Mouse (Mus musculus): ENCODE data around the gene Cep164.

The Cep164 gene

DNA sequence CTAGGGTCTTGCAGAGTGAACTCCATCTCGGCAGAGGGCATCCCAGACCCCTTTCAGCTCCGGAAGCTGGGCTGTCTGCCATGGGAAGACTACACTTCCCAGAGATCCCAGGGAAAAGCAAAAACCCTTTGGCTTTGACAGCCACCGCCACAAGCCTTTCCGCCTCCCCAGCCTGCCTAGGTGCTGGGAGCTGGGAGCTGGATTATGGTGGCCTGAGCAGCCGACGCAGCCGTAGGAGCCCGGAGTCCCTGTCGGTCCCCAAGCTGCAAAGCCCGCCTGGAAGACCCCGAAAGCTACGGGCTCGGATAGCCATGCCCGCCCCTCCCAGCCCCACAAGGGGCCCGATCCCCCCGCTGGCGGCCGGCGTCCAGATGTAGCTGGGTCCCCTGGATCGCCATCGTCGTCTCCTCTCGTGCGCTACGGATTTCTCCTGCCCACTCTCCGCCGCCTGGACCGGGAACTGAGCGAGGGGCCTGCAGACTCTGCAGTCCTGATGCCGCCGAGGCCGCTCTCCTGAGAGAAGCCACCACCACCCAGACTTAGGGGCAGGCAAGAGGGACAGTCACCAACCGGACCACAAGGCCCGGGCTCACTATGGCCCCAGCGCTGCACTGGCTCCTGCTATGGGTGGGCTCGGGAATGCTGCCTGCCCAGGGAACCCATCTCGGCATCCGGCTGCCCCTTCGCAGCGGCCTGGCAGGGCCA lies 10.1 kb upstream of the Cep164 start, which contains the start of gene Bace1:
Gene Bace1 (plus strand): TSS at position 147 of the 705 bp plus-strand sequence.
- DNase-seq (ENCODE audit: low spot score), result peak; percentile 73

DNA sequence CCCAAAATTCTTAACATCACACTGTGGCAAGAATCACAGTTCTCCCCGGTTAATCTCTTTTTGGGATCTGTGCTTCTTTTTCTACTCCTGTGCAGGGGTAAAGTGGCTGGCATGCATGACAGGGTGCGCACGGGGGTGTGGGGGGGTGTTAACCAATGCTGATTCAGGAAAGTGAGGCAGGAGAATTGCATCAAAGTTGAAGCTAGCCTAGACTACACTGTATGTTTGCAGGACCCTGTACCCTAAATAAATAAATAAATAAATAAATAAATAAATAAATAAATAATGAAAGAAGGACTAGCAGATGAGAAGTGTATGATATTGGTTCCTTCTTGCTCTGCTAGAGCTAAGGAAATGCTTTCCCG lies 9.6 kb upstream of the Cep164 start:
- DNase-seq (ENCODE audit: low spot score), result no peak

DNA sequence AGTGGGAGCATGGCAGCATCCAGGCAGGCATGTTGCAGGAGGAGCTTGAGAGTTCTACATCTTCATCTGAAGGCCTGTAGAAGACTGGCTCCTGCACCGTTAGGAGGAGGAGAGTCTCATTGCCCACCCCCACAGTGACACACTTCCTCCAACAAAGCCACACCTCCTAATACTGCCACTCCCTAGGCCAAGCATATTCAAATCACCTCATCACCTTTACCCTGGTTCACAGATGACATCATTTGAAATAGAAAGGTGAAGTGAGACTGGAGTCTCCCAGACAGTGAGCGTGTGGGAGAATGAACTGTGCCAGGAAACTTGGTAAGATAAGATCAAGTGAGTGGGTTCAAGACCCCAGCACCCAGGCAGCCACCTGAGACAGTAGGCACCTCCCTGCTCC lies 5.0 kb upstream of the Cep164 start:
- DNase-seq (ENCODE audit: low spot score), result no peak

DNA sequence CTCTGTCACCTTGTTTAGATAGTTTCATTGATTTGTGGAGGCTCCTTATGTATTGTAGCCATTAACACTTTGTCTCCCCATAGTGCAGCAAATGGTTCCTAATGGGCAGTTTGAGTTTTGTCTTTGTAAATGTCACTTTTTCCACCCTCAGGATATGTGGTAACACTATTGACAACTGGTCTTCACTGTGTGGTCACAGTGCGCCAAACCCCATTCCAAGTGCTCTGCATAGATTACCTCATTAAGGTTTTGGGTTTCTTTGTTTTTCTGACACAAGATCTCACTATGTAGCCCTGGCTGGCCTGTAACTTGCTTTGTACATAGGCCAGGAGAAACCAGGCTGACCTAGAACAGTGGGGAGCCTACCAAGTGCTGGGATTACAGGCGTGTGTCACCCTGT lies 4.4 kb upstream of the Cep164 start:
- DNase-seq (ENCODE audit: low spot score), result no peak

DNA sequence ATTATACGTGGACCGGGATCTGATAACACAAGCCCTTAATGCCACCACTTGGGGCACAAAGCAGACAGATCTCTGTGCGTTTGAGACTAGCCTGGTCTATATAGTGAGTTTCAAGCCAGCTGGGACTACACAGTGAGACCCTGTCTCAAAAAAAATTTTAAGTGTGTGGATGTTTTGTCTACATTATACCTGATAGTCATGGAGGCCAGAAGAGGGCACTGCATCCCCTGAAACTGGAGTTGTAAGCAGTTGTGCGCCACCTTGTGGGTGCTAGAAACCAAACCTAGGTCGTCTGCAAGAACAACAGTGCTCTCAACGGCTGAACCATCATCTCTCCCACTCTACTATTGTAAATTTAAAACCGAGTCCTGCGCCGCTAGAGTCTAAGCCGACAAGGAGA lies 616 bp upstream of the Cep164 start:
- DNase-seq (ENCODE audit: low spot score), result peak; percentile 72

DNA sequence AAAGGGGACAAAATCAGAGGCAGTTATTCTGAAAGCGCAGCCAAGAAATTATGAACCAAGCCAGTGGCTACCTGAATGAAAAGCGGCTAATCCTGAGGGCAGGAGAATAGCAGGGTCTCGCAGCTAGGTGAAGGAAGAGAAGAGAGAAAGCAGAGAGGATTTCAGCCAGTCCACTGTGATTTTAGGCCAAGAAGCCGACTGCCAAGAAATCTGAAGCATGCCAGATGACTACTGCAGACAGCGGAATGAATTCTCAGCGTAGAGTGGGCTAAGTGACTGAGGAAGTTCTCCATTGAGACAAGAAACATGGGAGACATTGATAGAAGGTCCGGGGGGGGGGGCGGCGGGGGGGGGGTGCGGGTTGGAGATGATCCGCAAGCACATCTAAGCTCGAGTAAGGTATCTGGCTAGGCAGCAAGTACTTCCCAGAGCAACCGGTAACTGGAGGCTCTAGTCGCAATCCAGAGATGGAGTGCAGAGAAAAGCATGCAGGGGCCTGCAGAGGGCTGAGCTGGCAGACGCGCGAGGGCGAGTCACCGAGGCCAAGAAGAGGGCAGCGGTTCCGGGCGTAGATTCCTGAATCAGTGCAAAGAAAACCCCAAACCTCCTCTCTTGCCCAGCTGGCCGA lies 714 bp downstream of the Cep164 start:
- DNase-seq (ENCODE audit: low spot score), result no peak

DNA sequence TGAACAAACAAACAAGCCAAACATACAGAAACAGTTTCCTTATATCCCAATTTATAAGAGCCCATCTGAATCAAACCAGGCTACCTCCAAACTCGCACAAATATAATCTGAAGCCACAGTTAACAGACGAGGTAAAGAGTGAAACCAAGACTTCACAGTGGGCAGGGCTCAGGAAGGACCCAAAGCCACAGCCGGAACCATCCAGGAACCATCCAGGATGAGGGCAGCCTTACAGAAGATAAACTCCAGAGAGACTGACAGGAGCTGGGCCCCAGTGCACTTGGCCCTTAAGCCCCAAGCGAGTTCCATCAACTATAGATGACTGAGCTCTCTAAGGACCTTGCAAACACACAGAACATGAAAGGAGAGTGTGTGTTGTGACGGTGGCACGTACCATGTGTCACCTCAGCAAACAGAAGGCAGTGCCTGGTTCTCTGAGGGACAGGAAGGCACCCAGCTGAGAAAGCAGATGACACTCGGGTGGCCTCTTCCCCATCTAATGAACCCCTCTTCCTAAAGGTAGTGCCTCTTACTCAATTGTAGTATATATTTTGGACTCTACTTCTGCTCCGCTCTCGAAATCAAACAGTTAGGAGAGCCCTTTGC lies 10.0 kb downstream of the Cep164 start:
- DNase-seq (ENCODE audit: low spot score), result no peak

DNA sequence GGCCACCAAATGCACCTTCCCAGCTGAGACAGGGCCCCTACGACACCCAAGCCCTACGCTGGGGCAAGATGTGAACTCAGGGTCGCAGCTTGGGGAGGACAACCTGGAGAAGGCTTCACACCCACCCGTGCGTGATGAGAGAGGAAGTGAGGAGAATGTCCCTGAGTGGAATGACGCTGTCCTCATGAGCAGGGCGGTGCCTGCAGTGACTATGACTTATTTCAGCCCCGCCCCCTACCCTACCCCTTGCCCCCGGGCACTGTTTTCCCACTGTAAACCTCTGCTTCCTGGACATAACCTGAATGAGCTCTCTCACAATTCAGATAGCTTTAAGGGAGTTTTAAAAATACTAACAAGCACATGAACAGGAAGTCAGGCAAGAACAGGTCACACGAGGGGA lies 13.0 kb downstream of the Cep164 start:
- DNase-seq (ENCODE audit: low spot score), result no peak

DNA sequence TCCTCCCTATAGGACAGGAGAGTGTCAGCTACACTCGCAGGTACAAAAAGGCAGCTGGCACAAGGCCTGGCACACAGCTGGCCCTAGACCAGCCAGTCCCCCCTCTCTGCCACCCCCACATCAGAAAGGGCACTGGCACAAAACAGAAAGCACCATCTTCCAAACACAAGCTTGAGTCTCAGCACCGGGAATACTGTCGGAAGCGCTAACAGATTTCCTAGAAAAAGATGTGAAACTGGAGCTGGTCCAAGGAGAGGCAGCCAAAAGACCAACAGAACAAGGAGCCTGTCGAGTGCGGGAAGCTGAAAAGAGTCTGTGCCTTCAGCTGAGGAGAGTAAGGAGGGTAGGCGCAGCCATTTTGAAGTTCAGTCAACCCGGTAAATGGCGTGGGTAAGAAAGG lies 13.4 kb downstream of the Cep164 start:
- DNase-seq (ENCODE audit: low spot score), result no peak

DNA sequence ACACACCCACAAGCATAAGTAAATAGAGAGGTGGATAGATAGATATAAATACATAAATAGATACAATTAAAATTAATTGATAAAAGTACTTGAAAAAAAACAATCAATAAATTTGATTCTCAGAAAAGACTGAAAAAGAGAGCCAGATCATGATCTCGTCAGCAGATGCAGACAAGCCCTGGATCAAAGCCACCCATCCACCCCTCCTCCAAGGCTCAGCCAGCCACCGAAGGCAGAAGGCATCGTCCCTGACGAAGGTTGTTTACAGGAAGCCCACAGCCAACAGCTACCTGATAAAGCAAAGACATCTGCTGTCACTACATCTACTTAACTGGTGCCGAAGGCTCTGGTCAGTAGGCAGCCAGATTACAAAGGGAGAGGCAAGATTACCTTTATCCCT lies 16.5 kb downstream of the Cep164 start:
- DNase-seq (ENCODE audit: low spot score), result no peak

DNA sequence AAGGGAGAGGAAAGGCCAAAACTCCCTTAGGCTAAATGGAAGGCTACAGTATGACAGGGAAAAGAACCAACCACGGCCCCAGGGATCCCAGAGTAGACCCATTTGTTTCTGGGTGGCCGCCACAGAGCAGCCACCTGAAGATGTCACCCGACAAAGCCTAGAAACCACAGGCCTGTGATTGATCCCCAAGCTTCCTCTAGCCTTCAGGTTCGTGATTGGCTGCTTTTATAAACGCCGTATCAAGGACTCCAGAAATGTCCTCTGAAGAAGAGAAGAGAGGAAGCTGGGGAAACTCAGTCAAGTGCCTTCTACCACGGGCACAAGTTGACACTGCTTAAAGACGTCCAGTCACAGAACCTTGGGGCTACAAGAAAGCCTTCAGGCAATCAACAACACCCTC lies 20.7 kb downstream of the Cep164 start:
- no peak for DNase-seq (ENCODE audit: low spot score)

DNA sequence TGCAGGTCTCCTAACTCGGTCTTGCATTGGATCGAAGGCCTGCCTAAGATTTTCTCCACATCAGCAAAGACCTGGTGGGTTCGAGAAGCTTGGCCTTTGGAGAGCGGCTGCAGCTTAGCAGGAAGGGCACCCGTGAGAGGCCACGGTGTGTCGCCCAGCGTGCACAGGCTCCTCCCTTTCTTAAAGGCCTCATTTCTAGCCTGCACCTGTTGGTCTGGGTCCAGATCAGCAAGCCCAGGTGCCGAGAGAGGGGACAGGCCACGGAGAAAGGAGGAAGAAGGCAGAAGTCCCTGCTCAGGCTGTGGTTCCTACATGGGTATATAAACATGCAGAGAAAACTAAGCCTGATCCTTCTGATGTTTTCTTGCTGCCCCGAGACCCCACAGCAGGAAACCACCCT lies 21.2 kb downstream of the Cep164 start:
- DNase-seq (ENCODE audit: low spot score), result no peak

DNA sequence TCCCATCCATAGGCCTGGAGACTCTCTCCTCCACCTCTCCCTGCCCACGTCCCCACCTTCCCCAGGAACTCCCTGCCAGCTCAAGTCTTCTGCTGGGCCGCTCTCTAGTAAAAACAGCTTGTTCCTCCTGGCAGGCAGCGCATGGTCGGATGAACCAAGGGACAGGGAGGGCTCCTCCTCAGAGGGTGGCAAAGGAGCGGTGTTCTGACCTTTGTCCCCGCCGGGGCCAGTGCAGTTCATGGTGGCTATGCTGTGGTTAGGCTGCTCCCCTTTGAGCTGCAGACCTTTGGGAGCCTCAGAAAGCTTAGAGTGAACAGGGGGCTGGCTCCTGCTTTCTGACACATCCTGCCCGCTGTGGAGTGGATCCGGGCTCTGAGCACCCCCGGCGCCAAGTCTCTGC lies 21.6 kb downstream of the Cep164 start:
- DNase-seq (ENCODE audit: low spot score), result no peak

DNA sequence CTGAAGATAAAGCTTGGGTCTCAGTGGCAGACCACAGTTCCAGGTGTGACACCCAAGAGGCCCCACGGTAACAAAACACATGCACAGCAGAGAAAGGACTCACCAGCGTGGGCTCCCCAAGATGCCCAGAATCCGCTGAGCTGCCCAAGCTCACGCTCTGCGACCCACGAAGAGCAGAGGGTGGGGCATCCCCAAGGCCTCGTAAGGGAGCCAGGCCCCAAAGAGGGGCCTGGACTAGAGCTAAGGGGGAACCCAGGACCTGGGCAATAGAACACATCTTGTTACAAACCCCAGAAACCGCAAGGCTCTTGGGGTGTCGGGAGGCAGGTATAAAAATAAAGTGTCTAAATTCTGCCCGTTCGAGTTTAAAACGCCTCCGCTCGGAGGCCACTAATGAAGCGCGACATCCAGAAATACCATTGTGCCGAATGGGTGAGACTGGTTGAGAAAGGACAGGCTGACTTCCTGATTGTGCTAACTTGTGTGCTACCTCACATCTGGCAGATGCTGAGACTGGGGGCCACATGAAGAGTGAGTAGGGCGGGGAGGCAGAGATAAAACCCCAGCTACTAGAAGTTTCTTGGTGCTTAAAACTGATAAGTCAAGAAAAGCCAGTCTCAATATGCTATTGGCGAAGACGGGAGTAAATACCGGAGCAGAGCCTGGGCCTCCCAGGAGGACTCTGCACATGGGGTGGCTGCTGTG lies 25.3 kb downstream of the Cep164 start:
- DNase-seq (ENCODE audit: low spot score), result no peak

DNA sequence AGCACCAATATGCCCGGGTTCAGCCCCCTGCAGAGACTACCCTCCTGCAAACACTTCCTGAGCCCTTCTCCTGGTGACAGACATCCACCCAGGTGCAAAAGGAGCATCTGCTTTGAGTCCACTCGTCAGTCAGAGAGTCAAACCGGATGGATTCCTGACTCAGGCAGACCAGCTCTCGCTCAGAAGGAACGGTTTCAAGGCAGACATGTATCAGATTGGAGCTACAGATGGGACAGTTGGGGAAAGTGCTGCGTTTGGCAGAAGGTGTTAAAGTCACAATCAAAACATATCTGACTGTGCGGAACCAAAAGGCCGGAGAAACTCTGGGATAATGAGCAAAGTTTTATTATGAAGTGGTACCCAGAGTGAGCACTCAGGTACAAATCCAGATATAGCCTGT lies 29.1 kb downstream of the Cep164 start:
- DNase-seq (ENCODE audit: low spot score), result no peak

DNA sequence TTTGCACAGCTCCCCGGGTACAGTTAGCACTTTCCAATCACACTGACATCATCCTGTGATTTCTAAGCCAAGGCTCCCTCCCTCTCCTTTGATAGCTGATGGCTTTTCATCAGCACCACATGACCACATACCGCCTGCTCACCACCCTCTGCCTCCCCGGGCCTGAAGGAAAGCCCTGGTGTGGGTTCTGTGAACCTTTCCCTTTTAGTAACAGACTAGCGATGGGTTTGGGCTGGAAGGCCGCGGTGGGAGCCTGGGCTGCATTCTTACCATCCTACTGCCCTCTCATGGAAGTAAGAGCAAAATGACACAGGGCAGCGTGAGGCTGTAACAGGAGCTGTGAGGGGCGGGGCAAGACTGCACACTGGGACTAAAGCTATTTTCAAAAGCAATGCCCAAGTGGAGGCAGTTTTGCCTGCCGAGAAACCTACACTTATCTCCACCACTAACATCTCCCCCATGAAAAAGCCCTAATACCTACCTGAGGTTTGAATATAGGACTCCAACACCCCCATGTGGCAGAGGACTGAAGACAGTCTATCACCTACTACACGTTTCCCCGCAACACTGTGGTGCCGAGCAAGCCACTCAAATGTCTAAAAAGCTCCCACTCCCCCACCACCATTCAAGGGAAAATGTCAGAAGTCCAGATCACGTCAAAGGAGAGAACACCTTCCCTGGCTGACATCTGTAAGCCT lies 29.9 kb downstream of the Cep164 start:
- peak; percentile 32 for DNase-seq (ENCODE audit: low spot score)

DNA sequence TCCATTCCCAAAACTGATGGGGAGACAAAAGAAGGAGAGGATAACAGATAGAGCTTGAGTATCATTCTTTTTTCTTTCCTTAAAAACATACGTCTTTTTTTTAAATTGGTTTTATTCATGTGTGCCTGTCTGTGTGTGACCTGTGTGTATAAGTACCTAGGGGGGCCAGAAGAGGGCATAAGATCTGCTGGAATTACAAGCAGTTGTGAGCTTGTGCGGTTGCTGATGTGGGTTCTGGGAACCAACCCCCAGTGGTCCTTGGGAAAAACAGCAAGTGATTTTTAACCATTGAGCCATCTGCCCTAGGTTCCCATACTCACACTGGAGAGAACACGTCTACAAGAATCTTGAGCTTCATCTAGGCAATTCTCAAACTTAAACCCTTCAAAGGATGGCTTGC lies 31.2 kb downstream of the Cep164 start:
- DNase-seq (ENCODE audit: low spot score), result no peak

DNA sequence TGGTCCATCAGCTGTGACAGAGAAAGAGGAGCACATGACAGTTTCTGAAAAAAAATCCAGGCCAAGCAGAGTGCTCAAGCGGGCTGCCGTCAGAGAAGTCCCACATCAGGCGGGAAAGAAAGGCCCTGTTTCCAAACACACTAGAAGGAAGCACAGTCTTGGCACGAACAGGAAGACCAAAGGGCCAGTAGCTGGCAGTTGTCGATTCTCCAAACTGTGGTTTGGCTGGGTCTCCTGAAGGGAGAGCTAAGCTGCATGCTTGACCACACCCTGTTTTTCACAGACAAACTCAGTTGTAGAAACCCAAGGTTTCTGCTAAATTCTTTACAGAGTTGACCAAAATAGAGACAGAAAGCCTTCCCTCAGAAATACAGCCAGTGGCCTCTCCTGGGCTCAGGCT lies 32.8 kb downstream of the Cep164 start:
- DNase-seq (ENCODE audit: low spot score), result no peak

DNA sequence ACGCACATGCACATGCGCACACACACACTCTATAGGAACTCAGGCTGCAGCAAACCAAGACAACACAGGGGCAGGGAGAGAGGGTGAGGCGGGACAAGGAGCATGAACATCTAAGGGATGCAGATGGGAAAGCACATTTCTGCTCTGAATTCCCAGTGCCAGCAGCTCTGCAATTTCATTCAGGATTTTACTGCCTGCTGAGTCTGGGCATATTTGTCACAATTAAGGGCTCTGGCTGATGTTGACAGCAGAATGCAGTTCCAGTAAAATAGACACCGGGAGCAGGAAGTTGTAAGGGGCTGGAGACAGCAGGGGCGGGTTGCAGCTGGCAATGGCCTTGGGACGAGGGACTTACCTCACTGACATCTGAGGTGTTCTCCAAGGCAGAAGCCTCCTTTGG lies 34.8 kb downstream of the Cep164 start:
- DNase-seq (ENCODE audit: low spot score), result no peak

DNA sequence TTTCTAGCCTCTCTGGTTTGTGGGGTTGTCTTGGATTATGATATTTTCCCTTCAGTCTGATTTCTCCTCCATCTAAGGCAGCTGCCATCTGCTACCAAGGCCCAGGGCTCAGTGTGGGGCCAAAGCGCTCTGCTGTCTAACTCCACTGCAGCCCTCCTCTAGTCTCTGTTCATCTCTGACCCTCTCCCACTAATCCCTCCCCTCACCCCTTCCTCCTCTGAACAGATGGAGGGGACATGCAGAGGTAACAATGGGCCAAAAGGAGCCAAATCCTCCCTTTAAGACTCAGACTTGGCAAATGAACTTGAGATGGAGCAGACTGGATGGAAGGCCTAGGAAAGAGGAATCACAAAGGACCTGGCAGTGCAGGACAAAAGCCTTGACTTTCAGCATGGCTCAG lies 36.3 kb downstream of the Cep164 start:
- no peak for DNase-seq (ENCODE audit: low spot score)

DNA sequence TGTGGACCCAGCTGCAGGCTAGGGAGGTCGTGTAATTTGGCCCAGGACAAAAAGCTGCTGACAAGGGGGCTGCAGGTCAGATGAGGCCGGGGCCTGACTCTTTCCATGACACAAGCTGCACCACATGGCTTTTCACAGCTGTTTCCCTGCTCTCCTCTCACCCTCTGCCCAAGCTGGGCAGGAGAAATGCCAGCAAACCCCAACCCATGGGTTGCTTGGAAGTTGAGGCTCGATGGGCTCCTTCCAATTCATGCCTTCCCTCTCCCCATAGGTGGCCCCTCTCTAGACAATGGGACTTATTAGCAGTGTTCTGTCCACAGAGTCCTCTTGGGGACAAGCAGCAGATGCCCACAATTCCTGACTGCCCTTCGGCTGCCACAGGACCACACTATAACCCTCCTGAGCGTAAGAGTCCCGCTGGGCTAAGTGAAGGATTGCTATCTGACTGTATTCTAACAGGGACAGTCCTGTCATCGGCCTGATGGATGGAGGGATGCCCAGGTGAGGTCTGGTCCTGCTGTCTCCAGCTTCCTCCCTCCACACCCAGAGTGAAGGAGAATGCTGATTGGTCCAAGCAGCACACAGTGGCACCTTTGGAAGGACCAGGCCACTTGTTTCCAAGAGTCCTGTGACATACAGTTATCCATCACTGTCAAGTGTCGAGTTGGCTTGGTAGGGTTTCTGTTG lies 36.9 kb downstream of the Cep164 start:
- DNase-seq (ENCODE audit: low spot score), result no peak

DNA sequence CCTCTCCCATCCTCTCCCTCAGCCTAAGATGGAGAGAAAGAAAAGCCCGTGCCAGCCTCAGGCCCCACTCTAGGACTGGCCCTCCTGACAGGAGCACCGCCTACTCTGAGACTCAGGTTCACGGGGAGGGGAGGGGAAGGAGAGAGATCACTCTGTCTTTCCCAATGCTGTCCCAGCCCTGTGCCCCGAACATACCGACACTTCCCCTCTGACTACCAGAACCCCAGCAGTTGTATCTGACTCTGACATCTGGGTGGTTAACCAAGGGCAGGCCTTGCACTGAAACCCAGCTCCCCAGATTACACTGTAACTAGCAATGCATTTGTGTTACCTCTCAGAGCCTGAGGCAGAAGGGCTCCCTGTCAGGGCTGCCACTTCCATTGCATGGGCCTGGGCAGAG lies 40.1 kb downstream of the Cep164 start:
- no peak for DNase-seq (ENCODE audit: low spot score)

Data from yolk sac, embryonic 10.5 days (tissue).